Comparison of ENCODE assay signal across 8 mouse cellular contexts in the genomic region with DNA sequence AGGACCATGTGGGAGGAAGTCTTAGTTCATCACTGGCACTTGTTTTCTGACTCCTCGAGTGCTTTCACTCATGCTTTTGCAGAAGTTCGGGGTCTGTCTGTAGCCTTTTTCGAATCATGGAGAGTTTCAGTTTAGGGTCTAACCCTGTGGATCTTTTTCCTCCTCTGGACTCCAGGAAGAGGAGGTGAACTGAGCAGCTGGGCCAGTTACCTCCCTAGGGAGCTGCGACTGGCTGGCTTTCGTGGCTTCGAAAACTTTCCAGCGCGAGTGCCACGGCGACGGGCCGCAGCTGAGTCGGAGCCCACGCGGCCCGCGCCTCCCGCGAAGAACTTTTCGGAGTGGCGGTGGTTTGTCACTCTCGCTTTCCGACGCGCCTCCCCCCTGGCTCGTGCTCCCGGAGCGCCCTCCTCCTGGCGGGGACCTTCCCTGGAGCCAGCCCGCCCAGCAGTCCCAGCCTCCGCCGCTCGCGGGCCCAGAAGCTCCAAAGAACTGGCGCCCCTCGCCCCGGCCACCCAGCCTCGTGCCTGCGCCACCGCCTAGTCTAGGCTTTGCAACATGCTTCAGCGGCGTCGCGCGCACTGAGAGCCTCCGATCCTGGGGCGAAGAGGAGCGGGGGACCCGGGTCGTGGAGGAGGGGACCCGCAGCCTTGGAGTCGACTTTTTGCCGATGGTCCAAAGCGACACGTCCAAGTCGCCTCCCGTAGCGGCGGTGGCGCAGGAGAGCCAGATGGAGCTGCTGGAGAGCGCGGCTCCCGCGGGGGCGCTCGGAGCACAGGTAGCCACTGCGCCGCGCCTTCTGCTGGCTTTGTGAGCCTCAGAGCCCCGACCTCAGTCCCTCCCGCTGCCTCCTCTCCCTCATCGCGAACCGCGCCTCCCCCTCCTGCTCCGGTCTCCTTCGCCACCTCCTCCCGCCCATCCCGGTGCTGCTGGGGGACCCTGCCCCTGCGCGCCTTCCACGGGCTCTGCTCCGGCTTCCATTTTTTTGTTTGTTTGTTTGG. TPM values are rescaled to one million over a fixed set of nuclear protein-coding genes. Genes with fewer than 3 reads are reported as not detected.
A peak's percentile ranks its signal among the peaks of the same experiment; 100 is the strongest.
DNase-seq lines count a peak whose midpoint lies in the region; ATAC-seq and TF ChIP-seq lines count a peak whose summit lies in the region.

No protein-coding gene starts in this region.

- TF ChIP-seq CTCF in E14TG2a.4 (conservative IDR thresholded peaks at IDR 0.05; ENCODE audit: low read length) = no peak

- H3K36me3 ChIP-seq in E14TG2a.4 (ENCODE audit: insufficient read depth, low read length) = no peaks in the 10 kb centered on the region
- H3K36me3 ChIP-seq in lung, embryonic 16.5 days (ENCODE audit: control insufficient read depth, insufficient read depth, low read length) = no peaks in the 10 kb centered on the region

- peak overlapping the region; percentile 78 for H3K4me3 ChIP-seq in E14TG2a.4 (replicated peaks; ENCODE audit: low read length)
- H3K4me3 ChIP-seq in lung, embryonic 16.5 days (ENCODE audit: low read length) = peak overlapping the region; percentile 80

- H3K27me3 ChIP-seq in E14TG2a.4 (ENCODE audit: insufficient read depth, low read length) = peaks cover 50% of the 10 kb centered on the region
- no peaks in the 10 kb centered on the region for H3K27me3 ChIP-seq in lung, embryonic 16.5 days (ENCODE audit: control insufficient read depth, insufficient read depth, low read depth, low read length)

- peak overlapping the region; percentile 87 for H3K4me2 ChIP-seq in lung, embryonic 16.5 days (ENCODE audit: low read depth, low read length)

- DNase-seq in cerebellum, adult 18-20 months = peak; percentile 5 to 21
- peak; percentile 60 for DNase-seq in forelimb bud, embryonic 11.5 days (ENCODE audit: low read depth, low spot score)
- peak; percentile 70 to 77 for DNase-seq in layer of hippocampus, postnatal 10 days (ENCODE audit: low spot score in 2 of 2)
- peak; percentile 41 for DNase-seq in ovary, postnatal 14 days (ENCODE audit: low spot score)
- peak; percentile 42 to 55 for DNase-seq in thymus, postnatal 36 days

- peak overlapping the region; percentile 93 for H3K27ac ChIP-seq in lung, embryonic 16.5 days (ENCODE audit: low read length)

- WGBS in lung, embryonic 16.5 days = under 1% methylated on average over 83 of the region's 83 CpGs

- ATAC-seq in hematopoietic stem cell, adult 5-6 weeks (replicated peaks in 1 of 2; ENCODE audit: insufficient read depth in 1 of 2, low FRiP score in 2 of 2, low TSS enrichment in 1 of 2, low read depth in 1 of 2, poor library complexity in 2 of 2, severe bottlenecking in 2 of 2) = peak; percentile 58 to 78
- ATAC-seq in lung, embryonic 16.5 days (ENCODE audit: low read depth) = peak; percentile 94

- H3K9ac ChIP-seq in lung, embryonic 16.5 days (ENCODE audit: low read length) = peak overlapping the region; percentile 88

- peaks cover 12% of the 10 kb centered on the region for H3K4me1 ChIP-seq in E14TG2a.4 (replicated peaks; ENCODE audit: low read depth, low read length)
- H3K4me1 ChIP-seq in lung, embryonic 16.5 days (replicated peaks; ENCODE audit: control insufficient read depth, insufficient read depth, low read length) = peaks cover 2% of the 10 kb centered on the region

- H3K9me3 ChIP-seq in E14TG2a.4 (ENCODE audit: low read length) = no peaks in the 10 kb centered on the region
- H3K9me3 ChIP-seq in lung, embryonic 16.5 days (ENCODE audit: control insufficient read depth, low read length) = no peaks in the 10 kb centered on the region

RNA-seq across cellular contexts. Expression of gene Cacnb2, which starts 1.2 kb away (rescaled TPM):
- total RNA-seq in hematopoietic stem cell, adult 5-6 weeks (2017) = 15.8 and 19.6 TPM in 2 replicates
- 10 to 100 TPM; 54.6 to 59.3 TPM for total RNA-seq in layer of hippocampus, postnatal 10 days (2021)
- 8.0 and 9.2 TPM in 2 replicates for polyA plus RNA-seq in lung, embryonic 16.5 days (2015; fragmentation: Nextera tagmentation; extraction: Ambion mirVana)

Comparison
In these comparisons a context has a peak if more than half of its experiments do, and no peak if none do; other contexts are left out.
1. Peak in every context shown above with its lines: DNase-seq, ATAC-seq, H3K4me3 ChIP-seq and H3K27ac ChIP-seq.
2. DNase-seq: peak in every context shown above with its lines; median percentile 74 in layer of hippocampus, postnatal 10 days; 60 in forelimb bud, embryonic 11.5 days; 48 in thymus, postnatal 36 days; 41 in ovary, postnatal 14 days; 13 in cerebellum, adult 18-20 months.